Mouse (Mus musculus): ENCODE results near the gene Mrpl49.
A peak's percentile ranks its signal among the peaks of the same experiment; 100 is the strongest.

GRCm38 (mm10) chr19:6061641-6062302 is 4.2 kb upstream of the Mrpl49 start:
- TF ChIP-seq POLR2A (IDR thresholded peaks at IDR 0.05; ENCODE audit: low read depth, low read length) (peak; percentile 46; the same call in 1 of the 2 replicates), CTCF (IDR thresholded peaks at IDR 0.05; ENCODE audit: borderline replicate concordance, insufficient read depth, low read length) (no peak)
